Mouse (Mus musculus) limb, embryonic 11.5 days (tissue): Measurements from ENCODE around the gene Trio. TPM values are rescaled to one million over a fixed set of nuclear protein-coding genes. Genes with fewer than 3 reads are reported as not detected.

Experiments
- ATAC-seq: fragments of 200-750 bp; cut with Nextera tagmentation; 2 replicates; pipeline ENCODE4 v1.8.0; 2017; ENCODE audit warnings: low read depth; ENCODE audit not compliant: insufficient number of reproducible peaks, low FRiP score, low TSS enrichment
- DNase-seq: peaks from one replicate; pipeline ENCODE4 v3.0.0-alpha.2; 2015; ENCODE audit warnings: low spot score
- H3K27ac ChIP-seq: fragments of 300-500 bp; sonication (generic); replicated peaks from 2 replicates; pipeline ENCODE4 v1.5.1; 2014; ENCODE audit warnings: low read depth, mild to moderate bottlenecking, low read length
- H3K27me3 ChIP-seq: fragments of 300-500 bp; sonication (generic); 2 replicates; pipeline ENCODE4 v1.6.1; 2014; ENCODE audit warnings: mild to moderate bottlenecking, low read length, mixed read lengths; ENCODE audit not compliant: control insufficient read depth, insufficient read depth
- H3K36me3 ChIP-seq: fragments of 300-500 bp; sonication (generic); 2 replicates; pipeline ENCODE4 v1.6.1; 2014; ENCODE audit warnings: mild to moderate bottlenecking, low read length, moderate library complexity, mixed read lengths; ENCODE audit not compliant: control insufficient read depth, insufficient read depth
- H3K4me1 ChIP-seq: fragments of 300-500 bp; sonication (generic); 2 replicates; pipeline ENCODE4 v1.6.1; 2014; ENCODE audit warnings: low read length, mixed read lengths; ENCODE audit not compliant: control insufficient read depth, insufficient read depth
- H3K4me2 ChIP-seq: fragments of 300-500 bp; sonication (generic); 2 replicates; pipeline ENCODE4 v1.6.1; 2014; ENCODE audit warnings: low read depth, mild to moderate bottlenecking, moderate library complexity; ENCODE audit not compliant: severe bottlenecking
- H3K4me3 ChIP-seq: fragments of 300-500 bp; sonication (generic); 2 replicates; pipeline ENCODE4 v1.5.1; 2014; ENCODE audit warnings: low read depth, low read length
- H3K9ac ChIP-seq: fragments of 300-500 bp; sonication (generic); 2 replicates; pipeline ENCODE4 v1.6.1; 2014; ENCODE audit warnings: mild to moderate bottlenecking, low read length
- H3K9me3 ChIP-seq: fragments of 300-500 bp; sonication (generic); 2 replicates; pipeline ENCODE4 v1.6.1; 2016; ENCODE audit warnings: low read length; ENCODE audit not compliant: control insufficient read depth
- WGBS: fragments of 180-500 bp; shearing (Covaris S2); extraction: QIAGEN DNeasy Blood & Tissue Kit; methylation state at CpG from one replicate; pipeline ENCODE4 v1.1.7; 2014; 5-methylcytosine and 5-hydroxymethylcytosine counted together
- polyA plus RNA-seq: library from polyadenylated mRNA; unstranded; fragments of >200 nt; fragmentation: Nextera tagmentation; extraction: Ambion mirVana; gene quantifications from 2 replicates; pipeline ENCODE4 v1.2.1, GENCODE M21; 2014

Gene Trio
- polyA plus RNA-seq, 1 experiment from 2014 or later: 64.8 TPM

DNA sequence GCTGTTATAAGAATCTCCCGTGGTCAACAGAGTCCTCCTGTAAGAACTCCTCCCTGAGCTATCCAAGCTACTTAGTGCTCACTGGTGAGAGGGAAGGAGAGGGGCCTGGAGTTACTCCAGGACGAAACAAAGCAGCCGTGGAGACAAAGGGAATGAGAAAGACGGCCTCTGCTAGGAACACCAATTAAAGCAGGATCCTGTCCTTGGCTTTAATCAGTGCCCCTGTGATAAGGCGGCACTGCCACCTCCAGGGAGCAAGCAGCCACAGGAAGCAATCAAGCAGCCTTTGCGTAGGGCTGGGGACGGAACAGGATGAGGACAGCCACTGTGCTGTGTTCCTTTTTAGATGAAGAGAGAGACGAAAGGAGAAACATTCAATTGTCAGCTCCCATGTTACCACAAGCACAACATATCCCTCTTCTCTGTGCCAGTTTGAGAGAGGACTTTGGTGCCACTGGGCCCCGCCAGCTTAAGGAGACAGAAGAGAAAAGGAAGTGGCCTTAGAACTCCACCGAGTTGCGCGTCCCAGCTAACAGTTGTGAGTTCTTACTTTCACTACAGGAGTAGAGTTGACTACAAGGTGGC, 242.0 kb downstream of the Trio start:
- Histone ChIP-seq H3K9me3 (no peaks in the 10 kb centered on the region), H3K4me1 (peaks cover 75% of the 10 kb centered on the region), H3K9ac (peak overlapping the region; percentile 59), H3K36me3 (no peaks in the 10 kb centered on the region), H3K27ac (peak overlapping the region; percentile 97), H3K4me3 (peak overlapping the region; percentile 17), H3K27me3 (no peaks in the 10 kb centered on the region), H3K4me2 (peak overlapping the region; percentile 59)
- ATAC-seq: no peak
- 15% methylated on average over 12 of the region's 12 CpGs for WGBS
- DNase-seq: no peak

DNA sequence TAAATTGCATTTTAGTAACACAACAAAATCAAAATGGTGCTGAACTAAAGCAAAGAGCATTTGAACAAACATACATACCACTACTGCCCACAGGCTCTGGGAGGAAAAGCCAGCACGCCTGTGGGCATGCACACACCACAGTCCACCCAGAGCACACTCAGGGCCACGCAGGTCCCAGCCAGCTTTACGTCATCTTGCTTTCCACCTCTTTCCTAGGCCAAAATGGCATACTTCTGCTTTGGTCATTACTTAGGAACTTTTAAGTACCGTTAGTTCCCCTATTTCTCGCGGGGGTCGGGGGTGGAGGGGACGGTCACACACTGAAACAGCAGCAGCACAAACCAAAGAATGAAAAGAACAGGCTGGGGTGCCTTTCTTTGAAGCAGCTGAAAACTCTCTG, 242.6 kb downstream of the Trio start:
- Histone ChIP-seq H3K27ac (peak overlapping the region; percentile 97), H3K4me2 (peak overlapping the region; percentile 59), H3K9ac (peak overlapping the region; percentile 59), H3K9me3 (no peaks in the 10 kb centered on the region), H3K4me3 (peak overlapping the region; percentile 17; the same call in 1 of the 2 replicates), H3K36me3 (no peaks in the 10 kb centered on the region), H3K4me1 (peaks cover 78% of the 10 kb centered on the region), H3K27me3 (no peaks in the 10 kb centered on the region)
- no peak for ATAC-seq
- no peak for DNase-seq
- 23% methylated on average over 8 of the region's 8 CpGs for WGBS

DNA sequence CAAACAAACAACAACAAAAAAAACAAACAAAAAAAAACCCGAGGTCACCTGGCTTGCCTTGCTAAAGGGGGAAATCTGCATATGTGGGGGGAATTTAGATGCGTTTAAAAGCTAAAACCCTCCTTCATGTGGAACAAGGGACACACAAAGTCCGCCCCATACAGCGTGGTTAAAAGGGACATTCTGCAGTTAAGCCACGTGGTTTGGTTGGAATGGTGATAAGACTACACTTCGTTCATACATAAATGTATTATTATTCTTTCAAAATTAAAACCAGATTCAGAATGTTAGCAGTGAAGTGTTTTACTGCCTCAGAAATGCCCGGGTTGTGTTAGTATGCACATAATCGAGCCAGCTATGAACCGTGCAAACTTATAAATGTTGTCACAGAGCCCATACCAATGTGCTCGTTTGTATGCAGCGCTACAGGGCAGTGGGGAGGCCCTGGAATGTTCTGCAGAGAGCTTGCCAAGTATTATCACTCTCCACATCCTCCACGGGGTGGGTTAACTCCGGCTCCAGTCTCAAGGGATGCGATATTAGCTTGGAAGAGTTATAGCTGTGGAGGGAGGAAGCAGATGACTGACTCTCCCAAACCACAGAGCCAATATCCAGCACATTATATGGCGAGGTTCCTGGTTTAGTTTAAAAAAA, 243.1 kb downstream of the Trio start:
- Histone ChIP-seq H3K36me3 (no peaks in the 10 kb centered on the region), H3K9ac (no peak overlapping the region), H3K4me1 (peaks cover 83% of the 10 kb centered on the region), H3K9me3 (no peaks in the 10 kb centered on the region), H3K4me2 (peak overlapping the region; percentile 59; the same call in 1 of the 2 replicates), H3K27ac (peak overlapping the region; percentile 97), H3K27me3 (no peaks in the 10 kb centered on the region), H3K4me3 (no peak overlapping the region)
- ATAC-seq (no peak), DNase-seq (no peak)
- WGBS: 30% methylated on average over 15 of the region's 15 CpGs

DNA sequence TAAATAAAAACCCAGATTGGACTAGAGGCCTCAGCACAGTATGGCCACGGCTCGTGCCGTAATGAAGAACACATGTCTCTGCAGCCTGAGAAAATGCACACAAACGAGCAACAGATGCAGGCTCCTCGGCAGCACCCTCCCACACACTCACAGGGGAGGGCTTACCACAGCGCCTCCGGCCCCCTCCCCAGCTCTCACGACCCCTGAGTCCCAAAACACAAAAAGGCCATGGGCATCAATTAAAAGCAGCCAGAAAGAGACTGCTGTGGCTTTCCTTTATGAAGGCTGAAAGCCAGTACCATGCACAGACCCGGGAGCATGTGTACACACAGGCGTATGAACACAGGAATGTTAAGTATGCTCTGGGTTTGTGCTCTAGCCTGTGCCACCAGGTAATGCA, 245.8 kb downstream of the Trio start:
- Histone ChIP-seq H3K4me3 (no peak overlapping the region), H3K27ac (peak overlapping the region; percentile 95), H3K9me3 (no peaks in the 10 kb centered on the region), H3K4me2 (peak overlapping the region; percentile 22; the same call in 1 of the 2 replicates), H3K4me1 (peaks cover 90% of the 10 kb centered on the region), H3K27me3 (no peaks in the 10 kb centered on the region), H3K36me3 (no peaks in the 10 kb centered on the region), H3K9ac (peak overlapping the region; percentile 17; the same call in 1 of the 2 replicates)
- ATAC-seq: peak; percentile 81
- DNase-seq: peak; percentile 89
- 9% methylated on average over 10 of the region's 10 CpGs for WGBS

GRCm38 (mm10) chr15:27779398-27779797, 246.2 kb downstream of the Trio start:
- H3K9ac ChIP-seq: no peak overlapping the region; the same call in 1 of the 2 replicates
- no peaks in the 10 kb centered on the region for H3K9me3 ChIP-seq
- H3K4me2 ChIP-seq: peak overlapping the region; percentile 22
- WGBS: 14% methylated on average over 11 of the region's 11 CpGs
- no peaks in the 10 kb centered on the region for H3K27me3 ChIP-seq
- H3K27ac ChIP-seq: peak overlapping the region; percentile 95
- peak; percentile 68 for DNase-seq
- peak; percentile 11; the same call in 1 of the 2 replicates for ATAC-seq
- H3K4me3 ChIP-seq: 0 out of 2 replicates have a peak overlapping the region, but pooled peaks have one; percentile 8
- peaks cover 91% of the 10 kb centered on the region for H3K4me1 ChIP-seq
- no peaks in the 10 kb centered on the region for H3K36me3 ChIP-seq

GRCm38 (mm10) chr15:27778256-27778655, 247.4 kb downstream of the Trio start:
- ATAC-seq (no peak), DNase-seq (no peak)
- Histone ChIP-seq H3K9me3 (no peaks in the 10 kb centered on the region), H3K4me2 (peak overlapping the region; percentile 28), H3K9ac (peak overlapping the region; percentile 39), H3K27me3 (no peaks in the 10 kb centered on the region), H3K4me1 (peaks cover 87% of the 10 kb centered on the region), H3K27ac (peak overlapping the region; percentile 95), H3K4me3 (no peak overlapping the region), H3K36me3 (peaks cover 4% of the 10 kb centered on the region)
- 23% methylated on average over 3 of the region's 3 CpGs for WGBS

DNA sequence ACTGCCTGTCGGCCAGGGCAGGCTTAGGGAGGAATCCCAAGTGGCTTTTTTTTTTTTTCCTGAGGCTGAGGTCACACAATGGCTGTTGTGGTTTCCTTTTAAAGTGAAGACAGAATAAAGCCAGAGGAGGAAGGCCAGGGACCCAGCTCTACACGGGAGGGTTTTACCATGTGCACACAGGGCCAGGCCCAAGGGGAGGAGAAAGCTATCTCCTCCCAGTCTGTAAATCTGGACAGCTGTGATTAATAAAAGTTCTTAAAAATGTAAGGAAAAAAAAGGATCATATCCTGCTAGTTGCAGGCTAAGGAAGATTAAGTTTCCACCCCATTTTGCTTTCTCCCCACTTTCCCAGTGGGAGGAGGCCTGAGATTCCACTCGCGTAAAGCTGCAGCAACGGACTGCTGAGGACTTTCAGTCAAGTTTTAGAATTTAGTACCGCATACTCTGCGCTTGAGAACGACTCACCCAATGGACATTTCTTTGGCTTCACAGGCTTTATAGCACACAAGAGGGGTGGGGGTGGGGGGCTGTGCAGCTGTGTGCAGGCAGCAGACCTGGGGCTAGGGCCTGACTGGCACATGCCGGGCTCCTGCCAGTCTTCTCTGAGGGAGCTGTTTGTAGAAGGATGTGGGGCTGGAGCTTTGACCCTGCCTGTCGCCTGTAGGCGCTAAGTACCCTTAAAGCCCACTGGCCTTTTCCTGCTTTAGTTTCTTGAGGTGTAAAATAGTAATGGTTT, 248.0 kb downstream of the Trio start:
- H3K4me2 ChIP-seq: peak overlapping the region; percentile 28
- ATAC-seq (peak; percentile 59; the same call in 1 of the 2 replicates), DNase-seq (peak; percentile 67)
- H3K9me3 ChIP-seq: no peaks in the 10 kb centered on the region
- no peak overlapping the region for H3K4me3 ChIP-seq
- H3K27ac ChIP-seq: peak overlapping the region; percentile 95
- 7% methylated on average over 11 of the region's 11 CpGs for WGBS
- peaks cover 84% of the 10 kb centered on the region for H3K4me1 ChIP-seq
- H3K27me3 ChIP-seq: no peaks in the 10 kb centered on the region
- H3K9ac ChIP-seq: peak overlapping the region; percentile 41
- H3K36me3 ChIP-seq: peaks cover 7% of the 10 kb centered on the region

- WGBS: 24% methylated on average over 7 of the region's 7 CpGs
- 0 out of 2 replicates have a peak overlapping the region, but pooled peaks have one; percentile 12 for H3K9ac ChIP-seq
- H3K36me3 ChIP-seq: peaks cover 10% of the 10 kb centered on the region
- H3K27me3 ChIP-seq: no peaks in the 10 kb centered on the region
- ATAC-seq: no peak
- peaks cover 77% of the 10 kb centered on the region for H3K4me1 ChIP-seq
- no peak overlapping the region for H3K27ac ChIP-seq
- DNase-seq: no peak
- no peaks in the 10 kb centered on the region for H3K9me3 ChIP-seq
- H3K4me3 ChIP-seq: no peak overlapping the region
- H3K4me2 ChIP-seq: no peak overlapping the region
These were observed 251.2 kb downstream of the Trio start for GRCm38 (mm10) chr15:27774481-27774880.
